Mouse (Mus musculus) liver, embryonic 11.5 days (tissue): ENCODE measurements around the gene Tvp23b. TPM values are rescaled to one million over a fixed set of nuclear protein-coding genes. Genes with fewer than 3 reads are reported as not detected.
A peak's percentile ranks its signal among the peaks of the same experiment; 100 is the strongest.

Experiments
- ATAC-seq: fragments of 200-750 bp; cut with Nextera tagmentation; replicated peaks from 2 replicates; pipeline ENCODE4 v1.8.0; 2017; ENCODE audit warnings: moderate number of reproducible peaks, mild to moderate bottlenecking, moderate TSS enrichment, moderate library complexity; ENCODE audit not compliant: low FRiP score
- DNase-seq: peaks from one replicate; pipeline ENCODE4 v3.0.0-alpha.2; 2017; ENCODE audit warnings: low spot score
- H3K27ac ChIP-seq: fragments of 300-500 bp; sonication (generic); 2 replicates; pipeline ENCODE4 v1.5.1; 2014; ENCODE audit warnings: mild to moderate bottlenecking, low read depth, low read length, control low read depth
- H3K27me3 ChIP-seq: fragments of 300-500 bp; sonication (generic); replicated peaks from 2 replicates; pipeline ENCODE4 v1.6.1; 2014; ENCODE audit warnings: low read length, mixed read lengths; ENCODE audit not compliant: control insufficient read depth, insufficient read depth
- H3K36me3 ChIP-seq: fragments of 300-500 bp; sonication (generic); 2 replicates; pipeline ENCODE4 v1.6.1; 2014; ENCODE audit warnings: mild to moderate bottlenecking, low read length, moderate library complexity, mixed read lengths; ENCODE audit not compliant: control insufficient read depth, insufficient read depth
- H3K4me1 ChIP-seq: fragments of 300-500 bp; sonication (generic); replicated peaks from 2 replicates; pipeline ENCODE4 v1.6.1; 2014; ENCODE audit warnings: low read length, mixed read lengths; ENCODE audit not compliant: control insufficient read depth, insufficient read depth
- H3K4me2 ChIP-seq: fragments of 300-500 bp; sonication (generic); 2 replicates; pipeline ENCODE4 v1.6.1; 2014; ENCODE audit warnings: mild to moderate bottlenecking, control low read depth, moderate library complexity
- H3K4me3 ChIP-seq: fragments of 300-500 bp; sonication (generic); 2 replicates; pipeline ENCODE4 v1.5.1; 2014; ENCODE audit warnings: low read depth, low read length, control low read depth
- H3K9ac ChIP-seq: fragments of 300-500 bp; sonication (generic); 2 replicates; pipeline ENCODE4 v1.6.1; 2014; ENCODE audit warnings: low read depth, low read length, control low read depth
- H3K9me3 ChIP-seq: fragments of 300-500 bp; sonication (generic); 2 replicates; pipeline ENCODE4 v1.6.1; 2016; ENCODE audit warnings: low read length, inconsistent platforms, mixed read lengths; ENCODE audit not compliant: control insufficient read depth
- WGBS: fragments of 180-500 bp; shearing (Covaris S2); extraction: QIAGEN DNeasy Blood & Tissue Kit; methylation state at CpG from one replicate; pipeline ENCODE4 v1.1.7; 2014; 5-methylcytosine and 5-hydroxymethylcytosine counted together
- polyA plus RNA-seq: library from polyadenylated mRNA; unstranded; fragments of >200 nt; fragmentation: Nextera tagmentation; extraction: Ambion mirVana; gene quantifications from 2 replicates; pipeline ENCODE4 v1.2.1, GENCODE M21; 2014

The Tvp23b gene
- polyA plus RNA-seq = 49.1 and 53.7 TPM in 2 replicates

DNA sequence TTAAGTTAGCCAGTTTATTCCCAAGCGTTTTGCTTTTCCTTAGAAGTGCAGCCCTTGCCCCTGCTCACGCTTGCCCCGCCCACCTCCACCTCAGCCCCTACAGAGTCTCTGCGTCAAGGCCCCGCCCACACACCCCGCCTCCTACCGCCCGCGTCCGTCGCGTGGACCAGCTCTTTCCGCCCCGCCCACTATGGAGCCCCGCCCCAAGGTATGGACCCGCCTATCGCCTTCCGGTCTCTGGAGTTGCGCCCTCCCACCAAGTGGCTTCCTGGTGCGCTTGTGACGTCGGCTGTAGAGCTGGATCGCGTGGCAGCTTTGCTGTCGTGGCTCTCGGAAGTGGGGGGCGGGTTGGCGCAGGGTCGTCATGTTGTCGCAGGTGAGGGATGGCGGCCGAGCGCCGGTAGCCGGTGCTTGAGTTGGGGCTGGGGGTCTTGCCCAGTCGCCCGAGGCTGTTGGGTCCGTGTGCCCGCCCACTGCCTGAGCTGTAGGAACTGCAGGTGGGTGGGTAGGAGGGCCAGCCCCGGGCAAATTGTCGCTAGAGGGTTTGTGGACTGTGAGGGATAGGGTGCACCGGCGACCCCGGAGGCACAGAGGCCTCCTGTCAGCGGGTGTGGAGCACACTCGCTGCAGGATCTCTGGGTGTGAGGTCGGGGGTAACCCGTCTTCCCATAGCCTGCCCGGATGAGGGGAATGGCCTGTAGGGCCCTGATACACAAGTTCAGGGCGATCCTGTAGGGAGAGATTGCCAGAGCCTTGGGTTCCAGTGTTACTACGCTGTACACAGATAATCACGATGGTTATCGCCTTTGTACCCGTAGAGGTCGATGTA, at the start of gene Tvp23b:
Tvp23b (plus strand) TSS at position 236 of the 829 bp plus-strand sequence.
- no peaks in the 10 kb centered on the region for H3K27me3 ChIP-seq
- WGBS = under 1% methylated on average over 55 of the region's 55 CpGs
- H3K36me3 ChIP-seq = peaks cover under 1% of the 10 kb centered on the region; the same call in 1 of the 2 replicates
- peak; percentile 99 for DNase-seq
- H3K4me2 ChIP-seq = peak within 1 kb of the TSS; percentile 80
- H3K4me1 ChIP-seq = peaks cover 6% of the 10 kb centered on the region
- H3K9me3 ChIP-seq = no peaks in the 10 kb centered on the region
- peak within 1 kb of the TSS; percentile 88 for H3K9ac ChIP-seq
- peak within 1 kb of the TSS; percentile 69 for H3K4me3 ChIP-seq
- peak; percentile 96 for ATAC-seq
- peak within 1 kb of the TSS; percentile 34 for H3K27ac ChIP-seq

GRCm38 (mm10) chr11:62830387-62830786, 48.9 kb upstream of the Tvp23b start:
- Histone ChIP-seq H3K4me2 (no peak overlapping the region), H3K9ac (no peak overlapping the region), H3K4me1 (no peaks in the 10 kb centered on the region), H3K36me3 (no peaks in the 10 kb centered on the region), H3K4me3 (no peak overlapping the region), H3K9me3 (no peaks in the 10 kb centered on the region), H3K27me3 (no peaks in the 10 kb centered on the region), H3K27ac (no peak overlapping the region)
- no peak for DNase-seq
- WGBS = 70% methylated on average over 2 of the region's 2 CpGs
- ATAC-seq = no peak

- Histone ChIP-seq H3K27me3 (no peaks in the 10 kb centered on the region), H3K4me3 (no peak overlapping the region), H3K9me3 (no peaks in the 10 kb centered on the region), H3K27ac (no peak overlapping the region), H3K4me2 (no peak overlapping the region), H3K9ac (no peak overlapping the region), H3K4me1 (no peaks in the 10 kb centered on the region), H3K36me3 (no peaks in the 10 kb centered on the region)
- DNase-seq (no peak), ATAC-seq (no peak)
These were observed 47.3 kb upstream of the Tvp23b start for GRCm38 (mm10) chr11:62831906-62832305.

DNA sequence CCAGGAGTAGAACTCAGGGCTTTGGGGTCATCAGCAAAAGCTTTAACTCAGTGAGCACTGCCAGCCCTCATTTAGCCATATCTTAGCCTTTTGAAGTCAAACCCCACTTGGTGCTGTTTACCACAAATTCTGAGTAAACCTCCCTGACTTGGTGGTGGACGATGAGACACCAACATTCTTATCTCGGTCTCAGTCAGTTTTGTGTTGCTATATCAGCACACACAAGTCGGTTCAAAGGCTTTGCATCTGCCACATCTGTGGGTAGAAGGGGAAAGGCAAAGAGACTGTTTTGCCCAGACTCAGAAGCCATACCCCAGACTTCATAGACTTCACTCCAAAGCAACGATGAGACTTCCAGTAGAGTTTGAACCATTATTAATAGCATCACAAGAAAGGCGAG, 34.7 kb upstream of the Tvp23b start:
- H3K4me3 ChIP-seq = no peak overlapping the region
- no peaks in the 10 kb centered on the region for H3K27me3 ChIP-seq
- no peaks in the 10 kb centered on the region for H3K9me3 ChIP-seq
- peaks cover 3% of the 10 kb centered on the region; the same call in 1 of the 2 replicates for H3K4me1 ChIP-seq
- no peak overlapping the region for H3K4me2 ChIP-seq
- WGBS = 59% methylated on average over 5 of the region's 5 CpGs
- no peak overlapping the region for H3K9ac ChIP-seq
- H3K36me3 ChIP-seq = no peaks in the 10 kb centered on the region
- DNase-seq (no peak), ATAC-seq (peak; percentile 45; the same call in 1 of the 2 replicates)
- no peak overlapping the region for H3K27ac ChIP-seq

DNA sequence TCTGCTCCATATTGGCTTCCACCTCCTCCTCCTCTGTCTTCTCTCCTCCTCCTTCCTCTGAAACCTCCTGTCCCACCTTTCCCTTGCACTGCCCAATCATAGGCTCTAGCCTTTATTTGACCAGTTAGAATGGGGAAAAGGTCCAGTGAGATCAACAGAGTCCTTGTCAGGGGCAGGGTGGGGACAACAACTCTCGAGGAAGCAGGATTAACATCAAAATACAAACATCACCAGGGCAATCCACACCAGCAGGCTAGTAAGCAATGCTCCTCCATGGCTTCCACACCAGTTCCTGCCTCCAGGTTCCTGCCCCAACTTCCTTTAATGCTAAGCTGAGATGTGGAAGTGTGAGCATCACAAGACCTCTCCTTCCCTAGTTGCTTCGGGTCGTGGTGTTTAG, 33.5 kb upstream of the Tvp23b start:
- Histone ChIP-seq H3K4me3 (no peak overlapping the region), H3K9ac (no peak overlapping the region), H3K36me3 (no peaks in the 10 kb centered on the region), H3K4me1 (peaks cover 3% of the 10 kb centered on the region; the same call in 1 of the 2 replicates), H3K4me2 (no peak overlapping the region), H3K27ac (no peak overlapping the region), H3K9me3 (no peaks in the 10 kb centered on the region), H3K27me3 (no peaks in the 10 kb centered on the region)
- DNase-seq (no peak), ATAC-seq (no peak)
- 64% methylated on average over 3 of the region's 3 CpGs for WGBS

- no peak for DNase-seq
- ATAC-seq = no peak
- H3K36me3 ChIP-seq = no peaks in the 10 kb centered on the region
- WGBS = 40% methylated on average over 12 of the region's 12 CpGs
- H3K27ac ChIP-seq = no peak within 1 kb of the TSS
- no peak within 1 kb of the TSS; the same call in 1 of the 2 replicates for H3K4me3 ChIP-seq
- no peak within 1 kb of the TSS for H3K9ac ChIP-seq
- H3K9me3 ChIP-seq = no peaks in the 10 kb centered on the region
- peaks cover 3% of the 10 kb centered on the region; the same call in 1 of the 2 replicates for H3K4me1 ChIP-seq
- H3K27me3 ChIP-seq = no peaks in the 10 kb centered on the region
- H3K4me2 ChIP-seq = peak within 1 kb of the TSS; percentile 26
These were observed 32.1 kb upstream of the Tvp23b start, which contains the start of gene Fbxw10 for GRCm38 (mm10) chr11:62846961-62847654. Gene Fbxw10, plus strand, starts transcription at chr11:62847069.

GRCm38 (mm10) chr11:62847655-62848191, 31.5 kb upstream of the Tvp23b start:
- ATAC-seq (no peak), DNase-seq (no peak)
- Histone ChIP-seq H3K4me1 (peaks cover 3% of the 10 kb centered on the region; the same call in 1 of the 2 replicates), H3K27me3 (no peaks in the 10 kb centered on the region), H3K9ac (no peak overlapping the region), H3K27ac (no peak overlapping the region), H3K4me2 (no peak overlapping the region), H3K36me3 (no peaks in the 10 kb centered on the region), H3K9me3 (no peaks in the 10 kb centered on the region), H3K4me3 (no peak overlapping the region)
- 58% methylated on average over 4 of the region's 4 CpGs for WGBS

DNA sequence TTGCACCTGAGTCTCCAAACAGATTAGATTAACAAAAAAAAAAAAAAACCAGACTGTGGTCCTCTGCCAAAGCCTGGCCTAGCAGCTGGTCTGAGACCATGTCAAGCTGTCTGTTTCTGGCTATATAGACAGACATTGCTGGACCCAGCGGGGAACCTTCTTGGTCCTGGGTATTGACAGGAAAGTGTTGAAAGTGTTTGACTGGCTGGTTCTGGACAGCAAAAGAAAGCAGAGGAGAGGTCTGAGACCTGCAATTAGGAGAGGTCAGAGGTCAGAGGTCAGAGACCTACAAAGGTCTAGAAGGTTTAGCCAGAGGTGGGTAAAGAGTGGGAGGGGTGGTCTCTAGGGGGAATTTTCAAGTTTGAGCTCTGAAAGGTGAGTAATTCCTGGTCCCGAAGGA, 31.0 kb upstream of the Tvp23b start:
- H3K9ac ChIP-seq = no peak overlapping the region
- H3K27ac ChIP-seq = no peak overlapping the region
- DNase-seq (no peak), ATAC-seq (no peak)
- no peaks in the 10 kb centered on the region for H3K9me3 ChIP-seq
- H3K27me3 ChIP-seq = no peaks in the 10 kb centered on the region
- H3K4me3 ChIP-seq = no peak overlapping the region
- no peak overlapping the region for H3K4me2 ChIP-seq
- H3K36me3 ChIP-seq = no peaks in the 10 kb centered on the region
- peaks cover 7% of the 10 kb centered on the region for H3K4me1 ChIP-seq
- WGBS = 58% methylated on average over 2 of the region's 2 CpGs
